Mouse (Mus musculus) limb, embryonic 11.5 days (tissue): Measurements from ENCODE around the gene Col5a1. TPM values are rescaled to one million over a fixed set of nuclear protein-coding genes. Genes with fewer than 3 reads are reported as not detected.

Experiments used
- ATAC-seq: fragments of 200-750 bp; cut with Nextera tagmentation; 2 replicates; pipeline ENCODE4 v1.8.0; 2017; ENCODE audit warnings: low read depth; ENCODE audit not compliant: insufficient number of reproducible peaks, low FRiP score, low TSS enrichment
- DNase-seq: peaks from one replicate; pipeline ENCODE4 v3.0.0-alpha.2; 2015; ENCODE audit warnings: low spot score
- H3K27ac ChIP-seq: fragments of 300-500 bp; sonication (generic); replicated peaks from 2 replicates; pipeline ENCODE4 v1.5.1; 2014; ENCODE audit warnings: low read depth, mild to moderate bottlenecking, low read length
- H3K27me3 ChIP-seq: fragments of 300-500 bp; sonication (generic); 2 replicates; pipeline ENCODE4 v1.6.1; 2014; ENCODE audit warnings: mild to moderate bottlenecking, low read length, mixed read lengths; ENCODE audit not compliant: control insufficient read depth, insufficient read depth
- H3K36me3 ChIP-seq: fragments of 300-500 bp; sonication (generic); 2 replicates; pipeline ENCODE4 v1.6.1; 2014; ENCODE audit warnings: mild to moderate bottlenecking, low read length, moderate library complexity, mixed read lengths; ENCODE audit not compliant: control insufficient read depth, insufficient read depth
- H3K4me1 ChIP-seq: fragments of 300-500 bp; sonication (generic); 2 replicates; pipeline ENCODE4 v1.6.1; 2014; ENCODE audit warnings: low read length, mixed read lengths; ENCODE audit not compliant: control insufficient read depth, insufficient read depth
- H3K4me2 ChIP-seq: fragments of 300-500 bp; sonication (generic); 2 replicates; pipeline ENCODE4 v1.6.1; 2014; ENCODE audit warnings: low read depth, mild to moderate bottlenecking, moderate library complexity; ENCODE audit not compliant: severe bottlenecking
- H3K4me3 ChIP-seq: fragments of 300-500 bp; sonication (generic); 2 replicates; pipeline ENCODE4 v1.5.1; 2014; ENCODE audit warnings: low read depth, low read length
- H3K9ac ChIP-seq: fragments of 300-500 bp; sonication (generic); 2 replicates; pipeline ENCODE4 v1.6.1; 2014; ENCODE audit warnings: mild to moderate bottlenecking, low read length
- H3K9me3 ChIP-seq: fragments of 300-500 bp; sonication (generic); 2 replicates; pipeline ENCODE4 v1.6.1; 2016; ENCODE audit warnings: low read length; ENCODE audit not compliant: control insufficient read depth
- WGBS: fragments of 180-500 bp; shearing (Covaris S2); extraction: QIAGEN DNeasy Blood & Tissue Kit; methylation state at CpG from one replicate; pipeline ENCODE4 v1.1.7; 2014; 5-methylcytosine and 5-hydroxymethylcytosine counted together
- polyA plus RNA-seq: library from polyadenylated mRNA; unstranded; fragments of >200 nt; fragmentation: Nextera tagmentation; extraction: Ambion mirVana; gene quantifications from 2 replicates; pipeline ENCODE4 v1.2.1, GENCODE M21; 2014

Gene Col5a1
- polyA plus RNA-seq, 1 experiment from 2014 or later = 28.5 TPM

DNA sequence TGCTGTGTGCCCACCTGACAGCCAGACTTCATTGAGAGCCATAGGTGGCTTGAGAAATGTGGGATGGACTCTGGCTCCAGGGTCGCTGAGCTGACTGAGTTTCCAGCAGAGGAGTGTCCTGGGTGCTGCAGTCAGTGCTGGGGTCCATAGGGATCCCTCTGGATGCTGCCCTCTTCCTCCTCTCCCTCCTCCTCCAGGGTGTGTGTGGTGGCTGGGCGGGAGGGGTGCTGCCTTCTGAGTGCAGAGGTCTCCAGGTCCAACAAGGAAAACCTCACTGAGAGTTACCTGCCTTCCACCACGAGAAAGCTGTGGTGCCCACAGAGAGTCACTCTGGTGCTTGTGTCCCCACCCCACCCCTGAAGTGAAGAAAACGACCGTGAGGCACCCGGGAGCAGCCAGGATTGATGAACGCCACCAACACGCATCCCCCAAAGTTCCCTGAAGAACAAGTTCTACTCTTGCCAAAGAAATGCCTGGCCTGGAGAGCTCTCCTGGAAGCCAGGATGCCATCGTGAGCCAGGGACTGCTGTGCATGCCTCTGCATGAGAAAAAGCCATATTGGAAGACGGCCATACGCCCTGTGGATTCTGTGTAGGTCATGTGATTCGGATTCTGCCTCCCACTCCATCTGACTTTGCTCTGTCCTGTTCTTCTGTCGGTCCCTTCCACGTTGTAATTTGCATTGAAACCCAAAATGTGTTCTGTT lies 152.3 kb downstream of the Col5a1 start:
- H3K4me3 ChIP-seq = no peak overlapping the region
- WGBS = 84% methylated on average over 14 of the region's 14 CpGs
- no peak overlapping the region for H3K27ac ChIP-seq

DNA sequence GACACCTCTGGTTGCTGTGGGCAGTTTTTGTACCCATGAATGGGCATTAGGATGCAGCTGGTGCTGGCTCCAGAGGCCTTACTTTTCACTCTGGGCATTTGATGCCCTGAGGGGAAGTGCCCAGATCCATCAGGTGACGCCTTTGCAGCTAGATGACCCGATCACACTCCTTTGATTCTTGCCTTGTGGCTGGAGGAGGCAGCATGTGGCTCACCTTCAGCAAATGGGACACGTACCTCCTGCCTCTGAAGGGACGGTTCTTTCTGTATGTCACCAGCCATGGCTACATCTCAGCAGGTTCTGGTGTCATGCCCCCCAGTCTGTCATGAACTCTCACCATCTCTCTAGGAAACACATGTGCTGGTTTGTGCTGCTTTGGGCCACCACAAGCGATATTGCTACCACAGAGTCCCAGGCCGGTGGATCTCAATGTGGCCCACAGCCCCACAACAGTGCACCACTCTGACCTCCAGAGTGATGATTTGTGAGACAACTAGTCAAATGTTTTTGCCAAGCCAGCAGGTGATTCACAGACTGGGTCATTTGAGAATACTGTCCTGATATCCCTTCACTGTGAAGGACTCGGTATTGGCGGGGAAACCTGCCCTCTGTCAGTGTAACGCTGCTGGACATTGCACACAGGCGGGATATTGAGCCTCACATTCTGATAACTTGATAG lies 153.6 kb downstream of the Col5a1 start:
- H3K36me3 ChIP-seq = no peaks in the 10 kb centered on the region
- H3K27ac ChIP-seq = no peak overlapping the region
- H3K9me3 ChIP-seq = no peaks in the 10 kb centered on the region
- no peak overlapping the region for H3K4me3 ChIP-seq
- H3K27me3 ChIP-seq = no peaks in the 10 kb centered on the region
- no peaks in the 10 kb centered on the region for H3K4me1 ChIP-seq
- DNase-seq = no peak
- H3K4me2 ChIP-seq = no peak overlapping the region
- H3K9ac ChIP-seq = no peak overlapping the region
- 88% methylated on average over 10 of the region's 10 CpGs for WGBS
- no peak for ATAC-seq

More for the DNA sequence above, 152.3 kb downstream of the Col5a1 start:
- Histone ChIP-seq H3K9ac (no peak overlapping the region), H3K4me2 (no peak overlapping the region), H3K4me1 (no peaks in the 10 kb centered on the region), H3K36me3 (no peaks in the 10 kb centered on the region), H3K9me3 (no peaks in the 10 kb centered on the region), H3K27me3 (no peaks in the 10 kb centered on the region)
- DNase-seq = no peak
- no peak for ATAC-seq

DNA sequence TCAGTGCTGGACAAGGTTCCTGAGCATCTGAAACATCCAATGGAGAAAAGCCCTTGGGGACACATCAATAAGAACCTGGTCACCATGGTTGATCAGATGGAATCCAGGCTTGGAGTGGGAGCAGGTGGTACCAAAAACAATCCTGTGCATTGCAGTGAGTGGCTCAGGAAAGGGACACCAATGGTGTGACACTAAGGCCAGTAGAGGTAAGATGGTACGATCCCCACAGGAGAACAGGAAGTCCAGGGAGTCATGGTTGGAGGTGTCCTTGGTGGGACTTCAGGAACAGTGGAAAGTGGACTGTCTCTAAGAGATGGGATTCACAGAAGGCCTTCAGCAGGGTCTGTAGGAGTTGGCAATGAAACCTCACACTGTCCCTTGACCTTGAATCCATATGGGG lies 154.2 kb downstream of the Col5a1 start:
- no peaks in the 10 kb centered on the region for H3K36me3 ChIP-seq
- H3K9me3 ChIP-seq = no peaks in the 10 kb centered on the region
- H3K4me2 ChIP-seq = no peak overlapping the region
- H3K9ac ChIP-seq = no peak overlapping the region
- H3K27ac ChIP-seq = no peak overlapping the region
- H3K27me3 ChIP-seq = no peaks in the 10 kb centered on the region
- DNase-seq (no peak), ATAC-seq (no peak)
- no peaks in the 10 kb centered on the region for H3K4me1 ChIP-seq
- WGBS = 86% methylated on average over 1 of the region's 1 CpGs
- no peak overlapping the region for H3K4me3 ChIP-seq

DNA sequence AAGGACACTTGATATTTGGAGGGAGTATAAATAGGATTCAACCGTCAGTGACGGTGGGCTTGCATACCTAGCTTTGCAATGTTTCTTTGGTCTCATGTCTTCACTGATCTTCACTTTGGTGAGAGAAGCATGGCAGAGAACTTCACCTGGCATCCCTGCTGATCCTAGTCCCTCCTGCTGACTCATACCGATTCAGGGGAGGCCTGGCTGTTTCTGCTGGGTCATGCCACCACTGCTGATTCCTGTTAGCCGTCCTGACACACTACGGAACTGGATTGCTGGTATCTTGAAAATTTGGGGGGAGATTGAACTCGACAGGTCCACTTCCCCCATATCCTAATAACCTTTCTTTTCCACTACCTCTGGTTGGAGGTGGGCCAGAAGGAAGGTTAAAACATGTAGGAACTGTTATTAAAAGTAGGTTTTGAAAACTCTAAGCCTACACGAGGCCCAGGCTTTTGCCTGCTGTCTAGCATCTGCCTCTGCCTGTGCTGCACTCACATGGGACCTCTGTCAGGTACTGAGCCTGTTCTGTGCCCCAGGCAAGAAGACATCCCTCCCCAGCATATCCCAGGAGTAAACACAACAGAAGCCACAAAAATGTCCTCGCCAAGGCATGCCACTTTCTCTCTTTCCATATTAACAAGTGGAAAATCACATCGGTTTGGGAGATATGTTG lies 158.8 kb downstream of the Col5a1 start:
- no peak overlapping the region for H3K27ac ChIP-seq
- H3K27me3 ChIP-seq = no peaks in the 10 kb centered on the region
- H3K4me2 ChIP-seq = no peak overlapping the region
- no peaks in the 10 kb centered on the region for H3K36me3 ChIP-seq
- H3K9ac ChIP-seq = no peak overlapping the region
- H3K4me3 ChIP-seq = no peak overlapping the region
- DNase-seq (no peak), ATAC-seq (no peak)
- no peaks in the 10 kb centered on the region for H3K4me1 ChIP-seq
- H3K9me3 ChIP-seq = no peaks in the 10 kb centered on the region
- 85% methylated on average over 9 of the region's 9 CpGs for WGBS

DNA sequence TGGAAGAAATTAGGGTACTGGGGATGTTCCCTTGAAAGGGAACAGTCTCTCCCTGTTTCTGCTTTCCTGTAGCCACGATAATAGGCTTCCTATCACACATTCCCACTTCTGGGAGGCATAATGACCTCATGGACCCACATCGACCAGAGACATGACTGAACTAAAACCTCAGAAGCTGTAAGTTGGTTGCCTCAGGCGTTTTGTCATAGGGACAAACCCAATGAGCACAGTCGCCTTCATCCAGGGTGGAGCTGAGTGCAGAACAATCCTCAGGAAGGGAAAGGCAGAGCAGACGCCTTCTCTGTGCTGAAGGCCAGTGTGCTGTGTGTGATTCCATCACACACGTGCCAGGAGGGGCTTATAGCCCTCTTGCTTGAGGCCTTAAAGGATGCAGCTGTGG lies 160.1 kb downstream of the Col5a1 start:
- no peak overlapping the region for H3K4me3 ChIP-seq
- H3K9ac ChIP-seq = no peak overlapping the region
- no peak overlapping the region for H3K27ac ChIP-seq
- no peaks in the 10 kb centered on the region for H3K9me3 ChIP-seq
- DNase-seq (no peak), ATAC-seq (no peak)
- 69% methylated on average over 6 of the region's 6 CpGs for WGBS
- H3K4me2 ChIP-seq = no peak overlapping the region
- H3K4me1 ChIP-seq = no peaks in the 10 kb centered on the region
- no peaks in the 10 kb centered on the region for H3K36me3 ChIP-seq
- no peaks in the 10 kb centered on the region for H3K27me3 ChIP-seq

DNA sequence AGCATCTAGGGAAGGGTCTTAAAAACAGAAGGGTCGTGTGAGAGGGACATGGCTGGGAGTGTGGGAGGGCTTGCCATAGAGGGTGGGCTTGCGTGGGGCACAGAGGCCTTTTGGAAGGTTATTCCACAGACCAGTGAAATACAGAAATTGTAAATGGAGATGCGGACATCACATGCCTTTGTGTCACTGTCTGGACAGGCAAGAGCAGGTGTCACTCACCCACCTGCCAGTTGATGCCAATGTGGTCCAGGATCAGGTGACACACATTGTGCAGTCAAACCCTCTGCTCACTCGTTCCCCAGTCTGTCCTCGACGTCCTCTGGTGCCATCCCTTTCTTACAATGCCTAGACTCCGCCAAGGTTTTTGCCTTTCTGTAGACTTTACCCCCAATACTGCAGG lies 160.9 kb downstream of the Col5a1 start:
- WGBS = 85% methylated on average over 7 of the region's 7 CpGs
- DNase-seq = no peak

DNA sequence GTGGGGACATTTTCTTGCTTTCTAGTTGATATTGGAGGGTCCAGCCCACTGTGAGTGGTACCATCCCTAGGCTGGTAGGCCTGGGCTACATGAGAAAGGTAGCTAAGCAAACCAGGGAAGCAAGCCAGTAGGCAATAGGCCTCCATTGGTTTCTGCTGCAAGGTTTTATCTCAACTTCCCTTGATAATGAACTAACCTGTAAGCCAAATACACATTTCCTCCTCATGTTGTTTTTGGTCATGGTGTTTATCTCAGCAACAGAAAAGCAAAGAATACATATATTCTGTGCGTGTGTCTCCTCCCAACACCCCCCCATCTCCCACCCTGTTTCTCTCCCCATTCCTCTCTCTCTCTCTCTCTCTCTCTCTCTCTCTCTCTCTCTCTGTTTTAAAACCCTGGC lies 173.7 kb downstream of the Col5a1 start:
- DNase-seq (no peak), ATAC-seq (no peak)
- H3K9me3 ChIP-seq = no peaks in the 10 kb centered on the region
- H3K4me3 ChIP-seq = no peak overlapping the region
- H3K9ac ChIP-seq = no peak overlapping the region
- no peak overlapping the region for H3K4me2 ChIP-seq
- whole genome bisulfite sequencing = 94% methylated on average over 1 of the region's 1 CpGs
- H3K4me1 ChIP-seq = no peaks in the 10 kb centered on the region
- H3K36me3 ChIP-seq = no peaks in the 10 kb centered on the region
- H3K27me3 ChIP-seq = no peaks in the 10 kb centered on the region
- no peak overlapping the region for H3K27ac ChIP-seq

More for the DNA sequence above, 160.9 kb downstream of the Col5a1 start:
- Histone ChIP-seq H3K4me2 (no peak overlapping the region), H3K27ac (no peak overlapping the region), H3K36me3 (no peaks in the 10 kb centered on the region), H3K4me3 (no peak overlapping the region), H3K9me3 (no peaks in the 10 kb centered on the region), H3K27me3 (no peaks in the 10 kb centered on the region), H3K9ac (no peak overlapping the region), H3K4me1 (no peaks in the 10 kb centered on the region)
- no peak for ATAC-seq

DNA sequence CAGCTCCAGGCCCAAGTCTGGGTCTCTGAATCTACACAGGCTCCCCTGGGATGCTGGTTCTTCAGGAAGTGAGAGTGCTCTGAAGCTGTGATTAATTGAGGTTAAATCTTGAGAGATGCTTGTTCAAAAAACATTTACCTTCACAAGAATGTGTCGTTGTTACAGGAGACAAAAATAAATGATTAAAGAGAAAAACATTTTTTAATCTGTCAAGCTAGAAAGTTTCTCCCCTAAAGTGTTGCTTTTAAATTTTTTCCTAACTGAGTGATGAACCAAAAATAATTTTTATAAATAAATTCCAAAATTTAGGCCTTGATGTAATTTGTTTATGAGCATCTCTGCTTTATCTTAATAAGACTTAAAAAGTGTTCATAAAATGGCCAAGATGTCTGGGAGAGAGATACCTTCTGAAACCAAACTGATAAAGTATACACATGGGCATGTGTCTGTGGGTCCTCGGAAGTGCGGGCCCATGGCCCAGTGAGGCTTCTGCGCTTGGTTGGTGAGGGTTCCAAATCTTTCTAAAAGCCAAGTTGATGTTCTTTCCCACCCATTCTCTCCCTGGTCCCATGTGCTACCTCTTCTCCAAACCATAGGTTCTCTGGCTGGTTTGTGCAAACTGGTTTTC lies 177.6 kb downstream of the Col5a1 start:
- H3K4me3 ChIP-seq = no peak overlapping the region
- no peaks in the 10 kb centered on the region for H3K36me3 ChIP-seq
- WGBS = 90% methylated on average over 4 of the region's 4 CpGs
- H3K4me1 ChIP-seq = no peaks in the 10 kb centered on the region
- no peaks in the 10 kb centered on the region for H3K27me3 ChIP-seq
- H3K9ac ChIP-seq = no peak overlapping the region
- no peak overlapping the region for H3K4me2 ChIP-seq
- DNase-seq (no peak), ATAC-seq (no peak)
- no peak overlapping the region for H3K27ac ChIP-seq
- no peaks in the 10 kb centered on the region for H3K9me3 ChIP-seq
